ENCODE assay signal across 8 mouse cellular contexts in genomic region chr1:171410947-171411484, GRCm38 (mm10). TPM values are rescaled to one million over a fixed set of nuclear protein-coding genes. Genes with fewer than 3 reads are reported as not detected.
A peak's percentile ranks its signal among the peaks of the same experiment; 100 is the strongest.
DNase-seq lines count a peak whose midpoint lies in the region; ATAC-seq and TF ChIP-seq lines count a peak whose summit lies in the region.

Usf1 (plus strand) TSS chr1:171411313.

- H3K9me3 ChIP-seq in E14TG2a.4 (ENCODE audit: low read length), result no peaks in the 10 kb centered on the region
- no peaks in the 10 kb centered on the region for H3K9me3 ChIP-seq in forebrain, embryonic 12.5 days
- no peaks in the 10 kb centered on the region for H3K9me3 ChIP-seq in heart, postnatal 0 days (replicated peaks; ENCODE audit: control insufficient read depth, low read length)
- no peaks in the 10 kb centered on the region for H3K9me3 ChIP-seq in liver, embryonic 16.5 days (replicated peaks; ENCODE audit: control insufficient read depth, low read length)
- no peaks in the 10 kb centered on the region for H3K9me3 ChIP-seq in neural tube, embryonic 13.5 days

- DNase-seq in c-Kit-positive CD71-positive TER-119-positive erythroid progenitor cells, embryonic 14.5 days (ENCODE audit: low spot score), result peak; percentile 88
- DNase-seq in heart, postnatal 0 days (ENCODE audit: low spot score), result peak; percentile 93
- DNase-seq in kidney, postnatal 4 days, result peak; percentile 97

- WGBS in forebrain, embryonic 12.5 days, result under 1% methylated on average over 36 of the region's 36 CpGs
- under 1% methylated on average over 36 of the region's 36 CpGs for WGBS in heart, postnatal 0 days
- under 1% methylated on average over 36 of the region's 36 CpGs for WGBS in liver, embryonic 16.5 days (ENCODE audit: insufficient replicate concordance)
- WGBS in neural tube, embryonic 13.5 days, result under 1% methylated on average over 36 of the region's 36 CpGs

- peak within 1 kb of the TSS; percentile 94 for H3K27ac ChIP-seq in forebrain, embryonic 12.5 days
- H3K27ac ChIP-seq in heart, postnatal 0 days (ENCODE audit: low read depth), result peak within 1 kb of the TSS; percentile 92
- peak within 1 kb of the TSS; percentile 81 for H3K27ac ChIP-seq in liver, embryonic 16.5 days (ENCODE audit: low read length)
- H3K27ac ChIP-seq in neural tube, embryonic 13.5 days (replicated peaks), result peak within 1 kb of the TSS; percentile 95
- H3K27ac ChIP-seq in testis, adult 2 months (ENCODE audit: control insufficient read depth, insufficient read depth, low read depth, low read length), result peak within 1 kb of the TSS; percentile 93

- H3K4me2 ChIP-seq in forebrain, embryonic 12.5 days, result peak within 1 kb of the TSS; percentile 60
- H3K4me2 ChIP-seq in heart, postnatal 0 days (ENCODE audit: low read depth, low read length), result peak within 1 kb of the TSS; percentile 62
- H3K4me2 ChIP-seq in liver, embryonic 16.5 days (ENCODE audit: low read depth, low read length), result peak within 1 kb of the TSS; percentile 69
- H3K4me2 ChIP-seq in neural tube, embryonic 13.5 days, result peak within 1 kb of the TSS; percentile 66

- H3K4me3 ChIP-seq in E14TG2a.4 (replicated peaks; ENCODE audit: low read length), result peak within 1 kb of the TSS; percentile 99
- peak within 1 kb of the TSS; percentile 96 for H3K4me3 ChIP-seq in forebrain, embryonic 12.5 days (replicated peaks)
- peak within 1 kb of the TSS; percentile 88 for H3K4me3 ChIP-seq in heart, postnatal 0 days (ENCODE audit: low read depth, low read length)
- peak within 1 kb of the TSS; percentile 97 for H3K4me3 ChIP-seq in liver, embryonic 16.5 days (ENCODE audit: low read depth, low read length)
- H3K4me3 ChIP-seq in neural tube, embryonic 13.5 days, result peak within 1 kb of the TSS; percentile 92
- H3K4me3 ChIP-seq in testis, adult 2 months (ENCODE audit: control insufficient read depth, low read depth, low read length), result peak within 1 kb of the TSS; percentile 78

- no peak for TF ChIP-seq CTCF in E14TG2a.4 (conservative IDR thresholded peaks at IDR 0.05; ENCODE audit: low read length)
- TF ChIP-seq CTCF in heart, postnatal 0 days (IDR thresholded peaks at IDR 0.05; ENCODE audit: low read depth), result no peak
- no peak for TF ChIP-seq CTCF in testis, adult 2 months (IDR thresholded peaks at IDR 0.05; ENCODE audit: control insufficient read depth, insufficient read depth, insufficient replicate concordance, low read depth, low read length)

- peak; percentile 98 for ATAC-seq in forebrain, embryonic 12.5 days (ENCODE audit: low FRiP score)
- peak; percentile 96 for ATAC-seq in heart, postnatal 0 days (ENCODE audit: insufficient read depth, low read depth)
- peak; percentile 97 for ATAC-seq in liver, embryonic 16.5 days (ENCODE audit: low read depth)
- peak; percentile 98 for ATAC-seq in neural tube, embryonic 13.5 days (ENCODE audit: low read depth)

- no peaks in the 10 kb centered on the region for H3K27me3 ChIP-seq in E14TG2a.4 (ENCODE audit: insufficient read depth, low read length)
- peaks cover 28% of the 10 kb centered on the region for H3K27me3 ChIP-seq in forebrain, embryonic 12.5 days
- H3K27me3 ChIP-seq in heart, postnatal 0 days (ENCODE audit: control insufficient read depth, insufficient read depth, low read length), result no peaks in the 10 kb centered on the region; the same call in 1 of the 2 replicates
- H3K27me3 ChIP-seq in liver, embryonic 16.5 days (ENCODE audit: control insufficient read depth, insufficient read depth, low read depth, low read length), result no peaks in the 10 kb centered on the region
- H3K27me3 ChIP-seq in neural tube, embryonic 13.5 days, result peaks cover 33% of the 10 kb centered on the region
- no peaks in the 10 kb centered on the region for H3K27me3 ChIP-seq in testis, adult 2 months (ENCODE audit: control insufficient read depth, insufficient read depth, low read length)

- H3K9ac ChIP-seq in forebrain, embryonic 12.5 days, result peak within 1 kb of the TSS; percentile 98
- H3K9ac ChIP-seq in heart, postnatal 0 days (replicated peaks; ENCODE audit: low read depth, low read length), result peak within 1 kb of the TSS; percentile 98
- H3K9ac ChIP-seq in liver, embryonic 16.5 days (ENCODE audit: low read depth, low read length), result peak within 1 kb of the TSS; percentile 96
- peak within 1 kb of the TSS; percentile 99 for H3K9ac ChIP-seq in neural tube, embryonic 13.5 days

- peaks cover 27% of the 10 kb centered on the region for H3K36me3 ChIP-seq in E14TG2a.4 (ENCODE audit: insufficient read depth, low read length)
- H3K36me3 ChIP-seq in forebrain, embryonic 12.5 days (replicated peaks), result peaks cover 20% of the 10 kb centered on the region
- peaks cover 11% of the 10 kb centered on the region for H3K36me3 ChIP-seq in heart, postnatal 0 days (replicated peaks; ENCODE audit: control insufficient read depth, insufficient read depth, low read length)
- H3K36me3 ChIP-seq in liver, embryonic 16.5 days (ENCODE audit: control insufficient read depth, insufficient read depth), result no peaks in the 10 kb centered on the region; the same call in 1 of the 2 replicates
- peaks cover 16% of the 10 kb centered on the region for H3K36me3 ChIP-seq in neural tube, embryonic 13.5 days
- H3K36me3 ChIP-seq in testis, adult 2 months (ENCODE audit: control insufficient read depth, insufficient read depth, low read length), result no peaks in the 10 kb centered on the region

- no peak; the same call in 1 of the 2 replicates for TF ChIP-seq EP300 in heart, postnatal 0 days (IDR thresholded peaks at IDR 0.05; ENCODE audit: low read depth)

- peak; percentile 86 for TF ChIP-seq POLR2A in testis, adult 2 months (IDR thresholded peaks at IDR 0.05; ENCODE audit: control insufficient read depth, low read depth, low read length)

- peaks cover 49% of the 10 kb centered on the region for H3K4me1 ChIP-seq in E14TG2a.4 (replicated peaks; ENCODE audit: low read depth, low read length)
- peaks cover 20% of the 10 kb centered on the region for H3K4me1 ChIP-seq in forebrain, embryonic 12.5 days
- no peaks in the 10 kb centered on the region for H3K4me1 ChIP-seq in heart, postnatal 0 days (ENCODE audit: control insufficient read depth, insufficient read depth)
- peaks cover 23% of the 10 kb centered on the region for H3K4me1 ChIP-seq in liver, embryonic 16.5 days (ENCODE audit: control insufficient read depth, low read depth, low read length)
- peaks cover 22% of the 10 kb centered on the region for H3K4me1 ChIP-seq in neural tube, embryonic 13.5 days (replicated peaks)
- peaks cover 16% of the 10 kb centered on the region for H3K4me1 ChIP-seq in testis, adult 2 months (ENCODE audit: control insufficient read depth, insufficient read depth, low read length)

RNA-seq across cellular contexts. Expression of gene Usf1, which starts in this region (rescaled TPM):
- 175 and 190 TPM in 2 replicates for polyA plus RNA-seq in forebrain, embryonic 12.5 days (2016; fragmentation: Nextera tagmentation; extraction: Ambion mirVana)
- total RNA-seq in heart, postnatal 0 days (2014; rRNA removed; ENCODE audit: low replicate concordance), result 80.2 and 82.0 TPM in 2 replicates
- 47.7 and 48.8 TPM in 2 replicates for polyA plus RNA-seq in heart, postnatal 0 days (2015; fragmentation: Nextera tagmentation; extraction: Ambion mirVana)
- polyA plus RNA-seq in liver, embryonic 16.5 days (2015; fragmentation: Nextera tagmentation; extraction: Ambion mirVana), result 15.9 and 19.3 TPM in 2 replicates
- polyA plus RNA-seq in neural tube, embryonic 13.5 days (2015; fragmentation: Nextera tagmentation; extraction: Ambion mirVana), result 183 and 188 TPM in 2 replicates
- 24.4 and 28.8 TPM in 2 replicates for polyA plus RNA-seq in testis, adult 2 months (2012; rRNA removed)

Comparison
In these comparisons a context has a peak if more than half of its experiments do, and no peak if none do; other contexts are left out.
1. Peak in every context shown above with its lines: DNase-seq, ATAC-seq, H3K4me3 ChIP-seq and H3K27ac ChIP-seq.